Mouse (Mus musculus) hindbrain, postnatal 0 days (tissue): ENCODE measurements around the gene B230219D22Rik. TPM values are rescaled to one million over a fixed set of nuclear protein-coding genes. Genes with fewer than 3 reads are reported as not detected.

Experiments used
- ATAC-seq: fragments of 200-750 bp; cut with Nextera tagmentation; 2 replicates; pipeline ENCODE4 v1.8.0; 2017; ENCODE audit warnings: mild to moderate bottlenecking, moderate TSS enrichment, moderate library complexity
- DNase-seq: peaks from one replicate; pipeline ENCODE4 v3.0.0-alpha.2; 2015; ENCODE audit warnings: low spot score
- H3K27ac ChIP-seq: fragments of 300-500 bp; sonication (generic); 2 replicates; pipeline ENCODE4 v1.5.1; 2014; ENCODE audit warnings: mild to moderate bottlenecking
- H3K27me3 ChIP-seq: fragments of 300-500 bp; sonication (generic); 2 replicates; pipeline ENCODE4 v1.6.1; 2014; ENCODE audit warnings: low read length, mixed read lengths; ENCODE audit not compliant: insufficient read depth
- H3K36me3 ChIP-seq: fragments of 300-500 bp; sonication (generic); 2 replicates; pipeline ENCODE4 v1.6.1; 2014; ENCODE audit warnings: low read length, mixed read lengths; ENCODE audit not compliant: insufficient read depth
- H3K4me1 ChIP-seq: fragments of 300-500 bp; sonication (generic); 2 replicates; pipeline ENCODE4 v1.6.1; 2014; ENCODE audit warnings: antibody characterized with exemption, low read length, mixed read lengths; ENCODE audit not compliant: insufficient read depth
- H3K4me2 ChIP-seq: fragments of 300-500 bp; sonication (generic); 2 replicates; pipeline ENCODE4 v1.6.1; 2014; ENCODE audit warnings: low read depth, mild to moderate bottlenecking, low read length, moderate library complexity, mixed read lengths
- H3K4me3 ChIP-seq: fragments of 300-500 bp; sonication (generic); 2 replicates; pipeline ENCODE4 v1.5.1; 2014; ENCODE audit warnings: low read length
- H3K9ac ChIP-seq: fragments of 300-500 bp; sonication (generic); replicated peaks from 2 replicates; pipeline ENCODE4 v1.6.1; 2014; ENCODE audit warnings: mild to moderate bottlenecking, low read length, moderate library complexity, mixed read lengths
- H3K9me3 ChIP-seq: fragments of 300-500 bp; sonication (generic); 2 replicates; pipeline ENCODE4 v1.6.1; 2016; ENCODE audit warnings: low read length, mixed read lengths
- CTCF ChIP-seq: IDR thresholded peaks from 2 replicates; pipeline ENCODE4 v1.5.1; 2016; ENCODE audit warnings: antibody characterized with exemption, control low read depth, low read depth
- WGBS: fragments of 180-500 bp; shearing (Covaris S2); extraction: QIAGEN DNeasy Blood & Tissue Kit; methylation state at CpG from one replicate; pipeline ENCODE4 v1.1.7; 2014; 5-methylcytosine and 5-hydroxymethylcytosine counted together
- polyA plus RNA-seq: library from polyadenylated mRNA; unstranded; fragments of >200 nt; fragmentation: Nextera tagmentation; extraction: Ambion mirVana; gene quantifications from 2 replicates; pipeline ENCODE4 v1.2.1, GENCODE M21; 2015
- total RNA-seq: library from RNA; depleted of rRNA; stranded (reverse); fragments of >200 nt; gene quantifications from 2 replicates; pipeline ENCODE4 v1.2.3, GENCODE M21; 2014; rRNA removed

B230219D22Rik gene
- total RNA-seq (132 and 145 TPM in 2 replicates), polyA plus RNA-seq (51.7 and 55.0 TPM in 2 replicates)

DNA sequence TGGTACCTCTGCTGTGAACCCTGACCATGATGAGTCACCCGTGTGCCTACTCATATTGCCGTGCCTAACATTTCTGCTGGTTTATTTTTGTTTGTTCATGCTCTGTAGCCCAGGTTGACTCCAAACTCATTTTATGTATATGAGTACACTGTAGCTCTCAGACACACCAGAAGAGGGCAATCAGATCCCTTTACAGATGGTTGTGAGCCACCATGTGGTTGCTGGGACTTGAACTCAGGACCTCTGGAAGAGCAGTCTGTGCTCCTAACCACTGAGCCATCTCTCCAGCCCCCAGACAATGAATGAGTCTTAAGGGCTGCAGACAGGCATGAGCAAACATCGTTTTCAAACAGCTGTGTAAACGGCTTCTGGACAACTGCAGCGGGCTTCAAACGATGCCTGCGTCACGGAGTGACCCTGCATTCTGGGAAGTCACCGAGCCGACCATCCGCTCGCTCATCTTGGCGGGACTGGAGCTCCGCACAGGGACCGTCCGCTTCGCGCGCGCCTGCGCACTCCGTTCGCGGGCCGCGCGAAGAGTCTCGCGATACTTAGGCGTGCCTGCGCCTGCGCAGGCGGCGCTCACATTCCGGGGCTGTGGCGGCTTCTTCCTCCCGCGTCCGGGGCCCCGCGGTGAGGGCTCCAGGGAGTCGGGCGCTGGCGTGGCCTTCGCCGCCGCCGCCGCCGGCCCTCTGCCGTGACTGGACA, at the start of gene B230219D22Rik:
Gene B230219D22Rik, plus strand, starts transcription at position 590 of the 708 bp plus-strand sequence.
- DNase-seq, result peak; percentile 98
- no peaks in the 10 kb centered on the region for H3K9me3 ChIP-seq
- H3K9ac ChIP-seq, result peak within 1 kb of the TSS; percentile 99
- H3K27ac ChIP-seq, result peak within 1 kb of the TSS; percentile 98
- peak within 1 kb of the TSS; percentile 78 for H3K4me2 ChIP-seq
- no peaks in the 10 kb centered on the region for H3K36me3 ChIP-seq
- H3K27me3 ChIP-seq, result no peaks in the 10 kb centered on the region
- H3K4me1 ChIP-seq, result peaks cover 15% of the 10 kb centered on the region
- TF ChIP-seq CTCF, result peak; percentile 45
- peak; percentile 98 for ATAC-seq
- peak within 1 kb of the TSS; percentile 85 for H3K4me3 ChIP-seq
- WGBS, result 5% methylated on average over 51 of the region's 51 CpGs

DNA sequence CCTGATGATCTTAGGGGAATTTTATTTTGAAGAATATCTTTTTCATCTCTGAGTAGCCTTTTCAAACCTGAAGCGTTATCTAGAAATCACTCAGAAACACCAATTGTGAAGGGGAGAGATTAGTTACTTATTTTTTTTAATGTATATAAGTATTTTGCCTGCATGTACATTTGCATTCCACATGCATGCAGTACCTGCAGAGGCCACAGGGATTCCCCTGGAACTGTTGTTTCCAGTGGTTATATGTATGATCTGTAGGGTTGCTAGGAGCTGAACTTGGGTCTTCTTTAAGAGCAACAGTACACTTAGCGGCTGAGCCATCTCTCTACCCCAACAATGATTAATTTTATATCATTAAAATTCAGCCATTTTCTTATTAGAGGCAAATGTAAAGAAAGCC, 48.4 kb upstream of the B230219D22Rik start:
- no peak overlapping the region for H3K9ac ChIP-seq
- 94% methylated on average over 2 of the region's 2 CpGs for WGBS
- no peaks in the 10 kb centered on the region for H3K4me1 ChIP-seq
- H3K27me3 ChIP-seq, result no peaks in the 10 kb centered on the region
- H3K36me3 ChIP-seq, result peaks cover 60% of the 10 kb centered on the region
- TF ChIP-seq CTCF, result peak; percentile 60
- H3K4me2 ChIP-seq, result no peak overlapping the region
- H3K4me3 ChIP-seq, result no peak overlapping the region
- DNase-seq (peak; percentile 47), ATAC-seq (no peak)
- H3K9me3 ChIP-seq, result no peaks in the 10 kb centered on the region
- H3K27ac ChIP-seq, result no peak overlapping the region

GRCm38 (mm10) chr13:55650098-55650497, 42.8 kb upstream of the B230219D22Rik start:
- peak; percentile 43 for TF ChIP-seq CTCF
- Histone ChIP-seq H3K4me2 (no peak overlapping the region), H3K9ac (no peak overlapping the region), H3K4me3 (no peak overlapping the region), H3K27ac (no peak overlapping the region), H3K27me3 (no peaks in the 10 kb centered on the region), H3K4me1 (no peaks in the 10 kb centered on the region), H3K9me3 (no peaks in the 10 kb centered on the region), H3K36me3 (peaks cover 92% of the 10 kb centered on the region)
- DNase-seq, result no peak
- 89% methylated on average over 12 of the region's 12 CpGs for WGBS
- no peak for ATAC-seq

GRCm38 (mm10) chr13:55650980-55651379, 41.9 kb upstream of the B230219D22Rik start:
- Histone ChIP-seq H3K4me2 (no peak overlapping the region), H3K4me3 (no peak overlapping the region), H3K9ac (no peak overlapping the region), H3K4me1 (no peaks in the 10 kb centered on the region), H3K36me3 (peaks cover 90% of the 10 kb centered on the region), H3K27ac (no peak overlapping the region), H3K9me3 (no peaks in the 10 kb centered on the region), H3K27me3 (no peaks in the 10 kb centered on the region)
- no peak for TF ChIP-seq CTCF
- 93% methylated on average over 6 of the region's 6 CpGs for WGBS
- no peak for DNase-seq
- ATAC-seq, result no peak

DNA sequence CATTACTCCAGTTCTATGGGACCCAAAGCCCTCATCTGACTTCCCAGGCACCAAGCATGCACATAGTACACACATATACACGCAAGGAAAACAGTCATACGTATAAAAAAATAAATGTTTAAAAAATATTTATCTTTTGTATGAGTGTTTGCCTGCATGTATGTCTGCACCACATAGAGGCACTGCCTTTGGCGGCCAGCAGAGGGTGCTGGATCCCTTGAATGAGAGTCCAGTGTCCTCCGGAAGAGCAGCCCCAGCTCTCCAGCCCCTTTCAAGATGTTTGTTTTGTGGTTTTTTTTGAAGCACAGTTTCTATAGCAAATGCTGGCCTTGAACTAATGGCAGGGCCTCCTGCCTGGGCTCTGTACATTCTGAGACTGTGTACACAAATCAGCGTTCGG, 24.4 kb upstream of the B230219D22Rik start:
- H3K4me2 ChIP-seq, result no peak overlapping the region
- H3K27me3 ChIP-seq, result no peaks in the 10 kb centered on the region
- no peaks in the 10 kb centered on the region for H3K4me1 ChIP-seq
- ATAC-seq (no peak), DNase-seq (peak; percentile 61)
- no peaks in the 10 kb centered on the region for H3K9me3 ChIP-seq
- WGBS, result 80% methylated on average over 6 of the region's 6 CpGs
- no peak overlapping the region for H3K4me3 ChIP-seq
- H3K9ac ChIP-seq, result no peak overlapping the region
- peaks cover 73% of the 10 kb centered on the region for H3K36me3 ChIP-seq
- no peak overlapping the region for H3K27ac ChIP-seq
- TF ChIP-seq CTCF, result peak; percentile 68

GRCm38 (mm10) chr13:55672711-55673110, 20.2 kb upstream of the B230219D22Rik start:
- no peak overlapping the region for H3K9ac ChIP-seq
- ATAC-seq, result no peak

GRCm38 (mm10) chr13:55677364-55677763, 15.6 kb upstream of the B230219D22Rik start:
- H3K27ac ChIP-seq, result no peak overlapping the region
- no peak overlapping the region for H3K9ac ChIP-seq
- DNase-seq (no peak), ATAC-seq (no peak)
- H3K36me3 ChIP-seq, result peaks cover 50% of the 10 kb centered on the region
- H3K27me3 ChIP-seq, result no peaks in the 10 kb centered on the region
- 89% methylated on average over 8 of the region's 8 CpGs for WGBS
- no peak for TF ChIP-seq CTCF
- H3K4me3 ChIP-seq, result no peak overlapping the region
- H3K9me3 ChIP-seq, result no peaks in the 10 kb centered on the region
- no peaks in the 10 kb centered on the region for H3K4me1 ChIP-seq
- no peak overlapping the region for H3K4me2 ChIP-seq

More at GRCm38 (mm10) chr13:55672711-55673110, 20.2 kb upstream of the B230219D22Rik start:
- no peaks in the 10 kb centered on the region for H3K4me1 ChIP-seq
- no peak overlapping the region for H3K4me3 ChIP-seq
- no peak for TF ChIP-seq CTCF
- H3K27me3 ChIP-seq, result no peaks in the 10 kb centered on the region
- no peak for DNase-seq
- peaks cover 69% of the 10 kb centered on the region for H3K36me3 ChIP-seq
- H3K4me2 ChIP-seq, result no peak overlapping the region
- no peaks in the 10 kb centered on the region for H3K9me3 ChIP-seq
- H3K27ac ChIP-seq, result no peak overlapping the region
- 93% methylated on average over 6 of the region's 6 CpGs for WGBS
